ENCODE assay signal across 8 mouse cellular contexts in the genomic region with DNA sequence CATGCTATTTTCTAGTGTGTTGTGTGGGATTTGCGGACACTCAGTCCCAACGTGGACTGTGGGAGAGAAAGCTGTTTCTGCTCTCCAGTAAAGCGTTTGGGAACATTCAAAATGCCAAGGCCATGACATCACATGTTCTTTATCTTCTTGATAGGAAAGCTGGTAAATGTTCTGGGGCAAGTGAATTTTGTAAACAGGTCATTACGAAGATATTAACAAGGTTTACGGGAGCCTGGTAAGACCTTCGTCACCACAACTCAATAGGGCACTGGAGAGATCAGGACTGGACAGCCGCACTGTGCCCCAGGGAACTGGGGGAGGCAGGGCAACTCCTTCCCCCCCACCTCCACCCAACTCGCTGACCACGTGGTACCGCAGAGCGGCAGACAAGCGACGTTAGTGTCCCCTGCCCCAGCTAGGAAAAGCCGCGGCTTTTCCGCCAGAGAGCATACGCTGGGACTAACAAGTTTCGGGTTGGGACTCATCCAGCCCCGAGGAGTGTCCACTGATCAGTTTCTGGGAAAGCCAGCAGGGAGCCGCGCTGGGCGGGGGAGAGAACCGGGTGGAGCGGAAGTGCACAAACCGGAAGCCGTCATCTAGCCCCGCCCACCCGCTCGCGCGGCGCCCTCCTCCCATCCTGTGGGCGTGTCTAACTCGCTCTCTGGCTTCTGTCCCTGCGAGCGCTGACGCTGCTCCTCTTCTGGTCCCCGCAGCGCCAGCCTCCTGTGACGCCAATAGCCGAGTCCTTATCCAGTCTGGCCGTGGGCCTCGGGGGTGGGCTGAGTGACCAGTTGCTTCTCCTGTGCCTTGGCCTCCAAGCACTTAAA. TPM values are rescaled to one million over a fixed set of nuclear protein-coding genes. Genes with fewer than 3 reads are reported as not detected.
DNase-seq lines count a peak whose midpoint lies in the region; ATAC-seq lines count a peak whose summit lies in the region.

No protein-coding gene starts in this region.

- H3K4me2 ChIP-seq in intestine, embryonic 14.5 days (ENCODE audit: low read length), result peak overlapping the region; percentile 71

- ATAC-seq in intestine, embryonic 14.5 days (replicated peaks; ENCODE audit: low FRiP score, low TSS enrichment, low read depth), result peak; percentile 97

- peaks cover 12% of the 10 kb centered on the region for H3K4me1 ChIP-seq in intestine, embryonic 14.5 days (replicated peaks; ENCODE audit: control insufficient read depth, insufficient read depth, low read length)

- H3K9me3 ChIP-seq in intestine, embryonic 14.5 days (ENCODE audit: control insufficient read depth, low read length), result no peaks in the 10 kb centered on the region

- H3K9ac ChIP-seq in intestine, embryonic 14.5 days (ENCODE audit: low read length), result peak overlapping the region; percentile 77

- H3K27me3 ChIP-seq in intestine, embryonic 14.5 days (replicated peaks; ENCODE audit: control insufficient read depth, insufficient read depth, low read length), result no peaks in the 10 kb centered on the region

- WGBS in intestine, embryonic 14.5 days, result under 1% methylated on average over 43 of the region's 43 CpGs

- intact Hi-C loops in gastrocnemius, postnatal 14 days (cut with DNase I; ENCODE audit: low total_unique reads), result loop anchor here (2.0 kb wide), 1 partner anchor 16 kb away; the partner anchor contains the start of gene Ccnl1
- intact Hi-C loops in left cerebral cortex, postnatal 14 days (cut with DNase I), result loop anchor here (2.0 kb wide), 1 partner anchor 18 kb away; no protein-coding TSS in a partner anchor

- H3K27ac ChIP-seq in intestine, embryonic 14.5 days (ENCODE audit: low read depth), result peak overlapping the region; percentile 99

- peak overlapping the region; percentile 63 for H3K4me3 ChIP-seq in intestine, embryonic 14.5 days (ENCODE audit: low read depth, low read length)

- DNase-seq in adipocyte (ENCODE audit: low spot score), result peak; percentile 98
- peak; percentile 97 for DNase-seq in embryo, embryonic 10 days (ENCODE audit: low spot score)
- DNase-seq in gastrocnemius, postnatal 14 days, result peak; percentile 99
- DNase-seq in intestine, embryonic 14.5 days (ENCODE audit: low spot score), result peak; percentile 99
- peak; percentile 99 for DNase-seq in left cerebral cortex, postnatal 14 days (ENCODE audit: low spot score in 2 of 2)
- DNase-seq in mesoderm, embryonic 11.5 days (ENCODE audit: low read depth, low spot score), result peak; percentile 98
- peak; percentile 99 for DNase-seq in right cerebral cortex, postnatal 36 days (ENCODE audit: low spot score in 2 of 2)
- DNase-seq in yolk sac, embryonic 10.5 days (ENCODE audit: low spot score), result peak; percentile 98

- H3K36me3 ChIP-seq in intestine, embryonic 14.5 days (ENCODE audit: control insufficient read depth, insufficient read depth, low read length), result no peaks in the 10 kb centered on the region

RNA-seq across cellular contexts. Expression of gene Ccnl1, which starts 16.4 kb away (rescaled TPM):
- total RNA-seq in gastrocnemius, postnatal 14 days (2021), result 10 to 100 TPM; 16.1 to 18.8 TPM
- 123 and 130 TPM in 2 replicates for polyA plus RNA-seq in intestine, embryonic 14.5 days (2014; fragmentation: Nextera tagmentation; extraction: Ambion mirVana)
- total RNA-seq in left cerebral cortex, postnatal 14 days (2021), result 10 to 100 TPM; 45.7 to 50.8 TPM

Comparison
In these comparisons a context has a peak if more than half of its experiments do, and no peak if none do; other contexts are left out.
1. Peak in every context shown above with its lines: DNase-seq, ATAC-seq, H3K4me3 ChIP-seq and H3K27ac ChIP-seq.